Mouse (Mus musculus): ENCODE measurements around the gene Arl8a.

Arl8a gene

GRCm38 (mm10) chr1:135133678-135134435 is 12.8 kb upstream of the Arl8a start:
- DNase-seq (ENCODE audit: extremely low read depth, low read depth, low spot score): no peak

DNA sequence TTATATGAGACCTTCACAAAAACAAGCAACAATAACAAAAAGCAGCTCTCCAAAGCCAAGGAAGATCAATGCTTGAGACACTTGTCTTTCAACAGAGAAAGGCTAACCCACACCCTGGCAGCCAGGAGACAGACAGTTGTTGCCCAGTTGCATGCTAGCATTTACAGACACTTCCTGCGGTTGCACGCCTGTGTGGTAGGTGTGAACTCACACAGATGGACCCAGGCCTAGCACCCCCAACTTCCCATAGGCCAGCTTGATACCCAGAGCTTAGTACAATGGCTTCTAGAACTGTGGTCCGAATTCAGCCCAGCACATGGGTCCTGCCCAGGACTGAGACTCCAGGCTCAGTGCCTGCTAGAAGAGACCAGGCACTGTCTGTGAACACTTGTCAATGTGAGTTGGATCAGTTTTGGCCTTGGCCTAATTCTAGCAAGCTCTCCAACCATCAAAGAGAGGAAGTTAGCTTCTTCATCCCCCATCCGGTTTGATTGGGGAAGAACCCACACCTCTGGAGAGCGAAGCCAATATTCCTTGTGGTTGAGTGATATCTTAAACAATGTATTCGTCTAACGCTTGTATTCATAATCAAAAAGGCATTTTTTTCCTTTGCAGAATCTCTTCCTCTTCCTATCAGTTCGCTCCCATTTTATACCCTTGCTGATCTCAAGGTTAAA is 11.4 kb upstream of the Arl8a start:
- no peak for DNase-seq (ENCODE audit: extremely low read depth, low read depth, low spot score)

DNA sequence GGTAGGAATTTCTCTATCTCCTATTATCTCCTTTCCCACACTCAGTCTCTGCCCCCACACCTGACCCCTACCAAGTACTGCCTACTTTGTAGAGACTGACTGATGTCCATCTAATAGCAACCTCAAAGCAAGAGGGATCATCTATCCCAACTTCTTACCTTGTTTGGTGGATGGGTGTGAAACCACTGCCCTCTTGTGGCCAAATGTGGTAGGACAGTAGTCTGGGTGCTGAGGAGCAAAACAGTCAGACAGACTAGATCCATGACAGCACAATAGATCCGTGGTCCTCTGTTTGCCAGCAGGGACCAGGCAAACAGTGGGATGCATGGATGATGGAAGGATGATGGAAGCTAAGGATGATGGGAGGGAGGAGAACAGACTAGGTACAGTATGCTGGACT is 10.1 kb upstream of the Arl8a start:
- no peak for DNase-seq (ENCODE audit: extremely low read depth, low read depth, low spot score)

GRCm38 (mm10) chr1:135139906-135140305 is 6.7 kb upstream of the Arl8a start:
- no peak for DNase-seq (ENCODE audit: extremely low read depth, low read depth, low spot score)

DNA sequence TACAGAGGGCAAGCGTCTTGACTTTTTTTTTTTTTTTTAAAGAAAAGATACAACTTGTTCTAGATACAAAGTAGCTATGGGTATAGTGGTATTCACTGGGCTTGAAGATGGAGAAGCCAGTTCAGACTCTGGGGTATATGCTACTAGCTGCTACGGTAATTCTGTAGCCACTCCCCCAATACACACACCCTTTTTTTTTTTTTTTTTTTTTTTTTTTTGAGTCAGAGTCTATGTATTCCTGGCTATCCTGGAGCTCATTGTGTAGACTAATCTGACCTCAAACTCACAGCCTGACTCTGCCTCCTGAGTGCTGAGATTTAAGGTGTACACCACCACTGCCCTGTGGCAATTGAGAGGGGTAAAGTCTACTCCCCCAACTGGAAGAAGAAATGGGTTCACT is 4.2 kb upstream of the Arl8a start:
- no peak for DNase-seq (ENCODE audit: extremely low read depth, low read depth, low spot score)

- DNase-seq (ENCODE audit: extremely low read depth, low read depth, low spot score): no peak
Measured at GRCm38 (mm10) chr1:135143940-135144339, 2.7 kb upstream of the Arl8a start.

DNA sequence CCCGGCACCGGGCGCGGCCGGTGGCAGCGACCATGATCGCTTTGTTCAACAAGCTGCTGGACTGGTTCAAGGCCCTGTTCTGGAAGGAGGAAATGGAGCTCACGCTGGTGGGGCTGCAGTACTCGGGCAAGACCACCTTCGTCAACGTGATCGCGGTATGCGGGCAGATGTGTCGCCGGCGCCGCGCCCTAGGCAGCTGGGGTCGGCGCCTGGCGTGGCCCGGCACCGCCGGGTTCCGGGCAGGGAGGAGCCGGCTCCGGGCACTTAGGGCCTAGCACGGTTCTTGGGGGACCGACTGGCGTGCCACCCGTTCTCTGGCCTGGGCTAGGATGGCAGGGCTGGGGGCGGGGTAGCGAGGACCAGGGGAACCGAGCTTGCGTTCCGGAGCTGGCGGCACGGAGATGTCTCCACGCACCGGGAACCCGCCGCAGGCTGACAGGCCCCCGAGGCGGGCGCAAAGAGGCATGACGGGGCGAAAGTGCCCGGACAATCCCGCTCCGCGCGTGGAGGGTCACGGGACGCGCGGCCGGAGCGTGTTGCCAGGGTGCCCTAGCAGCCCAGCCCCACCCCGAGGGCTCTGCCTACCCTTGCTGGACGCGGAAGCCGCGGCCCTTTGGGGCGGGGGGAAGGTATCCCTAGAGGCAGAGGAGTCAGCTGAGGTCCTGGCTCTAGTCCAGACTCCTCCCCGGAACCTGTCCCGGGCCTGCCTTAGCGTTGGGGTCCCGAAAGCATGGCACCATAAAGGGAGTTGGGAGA is 500 bp downstream of the Arl8a start:
- no peak for DNase-seq (ENCODE audit: extremely low read depth, low read depth, low spot score)

DNA sequence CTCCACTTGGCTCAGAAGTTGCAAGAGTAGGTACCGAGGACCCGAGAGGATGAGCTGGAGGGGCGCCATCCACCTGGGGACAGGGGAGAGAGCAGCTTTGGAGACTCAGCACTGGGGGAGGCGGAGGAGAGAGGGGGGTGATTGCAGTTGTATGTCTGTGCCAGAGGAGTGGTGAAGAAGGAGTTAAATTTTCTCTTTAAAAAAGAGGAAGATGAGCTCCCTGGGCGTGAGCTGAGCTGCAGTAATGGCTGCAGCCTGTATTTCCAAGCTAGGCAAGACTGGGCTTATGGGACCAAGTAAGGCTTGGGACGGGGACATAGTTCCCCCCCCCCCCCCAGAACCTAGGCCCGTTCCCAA is 1.1 kb downstream of the Arl8a start:
- no peak for DNase-seq (ENCODE audit: extremely low read depth, low read depth, low spot score)

DNA sequence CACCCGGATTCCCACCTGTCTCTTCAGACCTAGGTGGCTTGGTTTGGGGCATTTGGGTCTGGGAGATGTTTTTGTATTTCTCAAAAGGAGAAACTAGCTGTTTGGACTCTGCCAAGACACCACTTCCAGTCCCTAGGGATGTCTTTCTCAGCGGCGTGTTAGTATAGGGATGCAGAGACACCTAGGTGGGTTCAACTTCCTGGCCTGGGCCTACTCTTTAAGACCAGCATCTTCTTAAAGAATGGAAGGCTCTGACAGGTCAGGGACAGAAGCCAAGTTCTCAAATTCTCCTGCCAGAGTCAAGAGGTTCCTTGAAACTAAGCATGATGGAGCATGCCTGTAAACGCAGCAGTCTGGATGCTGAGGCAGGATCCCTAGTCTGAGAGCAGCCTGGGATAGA is 1.9 kb downstream of the Arl8a start:
- DNase-seq (ENCODE audit: extremely low read depth, low read depth, low spot score): no peak

DNA sequence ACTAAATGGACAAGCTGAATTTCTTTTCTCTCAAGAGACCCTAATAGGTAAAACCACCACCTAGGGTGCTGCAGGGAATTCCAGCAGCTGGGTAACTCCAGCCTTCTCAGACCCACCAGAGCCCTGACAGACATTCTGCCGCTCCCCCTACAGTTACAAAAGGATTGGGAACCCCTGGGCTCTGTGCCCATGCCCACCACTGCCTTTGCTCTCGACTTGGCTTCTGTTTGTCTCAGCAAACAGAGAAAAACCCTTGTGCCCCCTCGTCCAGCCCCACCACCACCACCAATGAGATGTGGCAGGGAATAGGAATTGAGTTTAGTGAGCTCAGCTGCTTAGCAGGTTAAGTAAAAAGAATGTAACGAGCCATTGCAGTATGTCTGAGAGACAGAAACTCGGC is 2.4 kb downstream of the Arl8a start:
- no peak for DNase-seq (ENCODE audit: extremely low read depth, low read depth, low spot score)

DNA sequence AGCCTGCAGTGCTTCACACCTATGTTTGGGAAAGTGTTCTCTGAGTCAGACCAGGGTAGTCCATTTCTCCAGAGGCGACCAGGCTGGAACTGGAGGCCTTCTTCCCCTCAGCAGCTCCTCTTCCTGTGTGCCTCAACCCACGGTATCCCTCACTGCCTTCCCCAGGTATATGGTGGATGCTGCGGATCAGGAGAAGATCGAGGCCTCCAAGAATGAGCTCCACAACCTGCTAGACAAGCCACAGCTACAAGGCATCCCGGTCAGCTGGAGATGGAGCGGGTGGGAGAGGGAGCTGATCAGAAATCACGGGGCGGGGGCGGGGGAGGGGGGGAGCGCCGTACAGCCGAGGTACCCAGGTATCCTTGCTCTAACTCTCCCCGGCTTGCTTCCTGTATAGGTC is 7.4 kb downstream of the Arl8a start:
- no peak for DNase-seq (ENCODE audit: extremely low read depth, low read depth, low spot score)

- no peak for DNase-seq (ENCODE audit: extremely low read depth, low read depth, low spot score)
Measured at GRCm38 (mm10) chr1:135154411-135154959, 7.9 kb downstream of the Arl8a start.

DNA sequence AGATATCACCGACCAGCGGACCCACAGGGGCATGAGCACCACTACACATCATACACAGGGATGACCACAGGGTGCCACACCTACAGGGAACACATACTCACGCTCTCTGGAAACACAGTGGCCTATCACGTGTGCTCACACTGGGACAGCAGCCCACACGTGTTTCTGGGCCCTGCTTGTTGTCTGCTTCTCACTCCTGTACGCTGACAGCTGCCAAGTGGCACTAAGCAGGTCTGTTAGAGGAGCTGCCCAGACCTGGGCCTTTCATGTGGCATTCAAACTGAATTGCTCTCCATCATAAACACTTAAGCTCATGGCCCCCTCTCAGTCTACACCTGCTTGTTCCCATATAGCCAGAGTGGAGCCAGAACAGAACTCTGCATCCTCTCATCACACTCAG is 9.7 kb downstream of the Arl8a start:
- DNase-seq (ENCODE audit: extremely low read depth, low read depth, low spot score): no peak

- no peak for DNase-seq (ENCODE audit: extremely low read depth, low read depth, low spot score)
Measured at GRCm38 (mm10) chr1:135158633-135159032, 12.0 kb downstream of the Arl8a start.

- no peak for DNase-seq (ENCODE audit: extremely low read depth, low read depth, low spot score)
Measured at GRCm38 (mm10) chr1:135159074-135159473, 12.4 kb downstream of the Arl8a start.

GRCm38 (mm10) chr1:135159556-135160123 is 13.0 kb downstream of the Arl8a start:
- DNase-seq (ENCODE audit: extremely low read depth, low read depth, low spot score): no peak

GRCm38 (mm10) chr1:135160411-135161050 is 13.9 kb downstream of the Arl8a start:
- DNase-seq (ENCODE audit: extremely low read depth, low read depth, low spot score): no peak

DNA sequence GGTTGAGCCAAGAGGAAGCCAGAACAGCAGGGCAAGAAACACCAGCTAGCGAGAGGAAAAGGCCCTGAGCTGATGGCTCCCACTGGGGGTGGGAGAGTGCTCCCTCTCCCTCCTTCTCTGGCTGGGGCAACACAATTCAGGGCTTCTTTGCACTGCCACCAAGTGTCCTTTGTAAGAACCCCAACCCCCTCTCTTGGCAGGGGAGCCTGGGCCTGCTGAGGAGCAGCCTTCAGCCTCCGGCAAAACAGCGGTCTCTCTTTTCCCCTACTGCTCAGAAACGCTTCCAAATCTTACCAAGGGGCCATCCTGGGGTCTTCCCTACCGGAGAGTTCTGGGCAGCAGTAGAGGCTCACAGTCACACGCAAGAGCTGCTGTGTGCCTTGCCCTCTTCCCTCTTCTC is 16.1 kb downstream of the Arl8a start:
- DNase-seq (ENCODE audit: extremely low read depth, low read depth, low spot score): no peak

- no peak for DNase-seq (ENCODE audit: extremely low read depth, low read depth, low spot score)
Measured at GRCm38 (mm10) chr1:135167435-135167834, 20.8 kb downstream of the Arl8a start, which contains the start of gene Gpr37l1. Gene Gpr37l1, minus strand, starts transcription at chr1:135167681.

- no peak for DNase-seq (ENCODE audit: extremely low read depth, low read depth, low spot score)
Measured at GRCm38 (mm10) chr1:135168453-135169200, 22.0 kb downstream of the Arl8a start.

Measured in fat pad, adult 2 months (tissue).